Mouse (Mus musculus) cerebellum, postnatal 4 days (tissue): Measurements from ENCODE around the gene Rgs3.
"Not testable (repeated sequence)": the region's sequence is repeated elsewhere in the genome, so short reads cannot be mapped to it uniquely, and the experiment has no call there.

Experiments used
- DNase-seq, 2 experiments: peaks; one replicate each; pipeline ENCODE4 v3.0.0; 2022; ENCODE audit warnings: low spot score in 2 of 2, mixed read lengths in 1 of 2

Gene Rgs3

GRCm38 (mm10) chr4:62551966-62552365 lies 7.7 kb upstream of the Rgs3 start:
- DNase-seq, result no peak

GRCm38 (mm10) chr4:62557436-62557835 lies 2.2 kb upstream of the Rgs3 start:
- DNase-seq, result no peak

GRCm38 (mm10) chr4:62560963-62561629 lies 1.4 kb downstream of the Rgs3 start:
- peak; percentile 48 to 79 for DNase-seq

- DNase-seq, result no peak
These were observed 2.0 kb downstream of the Rgs3 start for GRCm38 (mm10) chr4:62561630-62562001.

- no peak for DNase-seq
These were observed 2.4 kb downstream of the Rgs3 start for GRCm38 (mm10) chr4:62562006-62562405.

- no peak for DNase-seq
These were observed 6.9 kb downstream of the Rgs3 start for GRCm38 (mm10) chr4:62566530-62566929.

- no peak for DNase-seq
These were observed 8.0 kb downstream of the Rgs3 start for GRCm38 (mm10) chr4:62567696-62568095.

- DNase-seq, result no peak
These were observed 8.7 kb downstream of the Rgs3 start for GRCm38 (mm10) chr4:62568359-62568758.

- no peak for DNase-seq
These were observed 10.0 kb downstream of the Rgs3 start for GRCm38 (mm10) chr4:62569603-62570002.

- no peak for DNase-seq
These were observed 10.4 kb downstream of the Rgs3 start for GRCm38 (mm10) chr4:62570029-62570428.

- peak; percentile 67 to 92 for DNase-seq
These were observed 23.0 kb downstream of the Rgs3 start for GRCm38 (mm10) chr4:62582365-62583264.

GRCm38 (mm10) chr4:62583265-62584092 lies 23.8 kb downstream of the Rgs3 start:
- DNase-seq, result peak in 1 of 2 experiments; percentile 77

GRCm38 (mm10) chr4:62587067-62587466 lies 27.4 kb downstream of the Rgs3 start:
- no peak for DNase-seq

- no peak for DNase-seq
These were observed 31.2 kb downstream of the Rgs3 start for GRCm38 (mm10) chr4:62590878-62591277.

- DNase-seq, result no peak
These were observed 31.7 kb downstream of the Rgs3 start for GRCm38 (mm10) chr4:62591326-62591725.

- not testable (repeated sequence) for DNase-seq
These were observed 34.0 kb downstream of the Rgs3 start for GRCm38 (mm10) chr4:62593546-62594240.

GRCm38 (mm10) chr4:62594442-62594841 lies 34.8 kb downstream of the Rgs3 start:
- no peak for DNase-seq

- peak in 1 of 2 experiments; percentile 56 for DNase-seq
These were observed 36.4 kb downstream of the Rgs3 start for GRCm38 (mm10) chr4:62596051-62596450.

GRCm38 (mm10) chr4:62600549-62600948 lies 40.9 kb downstream of the Rgs3 start:
- DNase-seq, result no peak

- DNase-seq, result no peak
These were observed 44.0 kb downstream of the Rgs3 start for GRCm38 (mm10) chr4:62603607-62604006.

GRCm38 (mm10) chr4:62604094-62604493 lies 44.4 kb downstream of the Rgs3 start:
- no peak for DNase-seq
